In the genomic region with DNA sequence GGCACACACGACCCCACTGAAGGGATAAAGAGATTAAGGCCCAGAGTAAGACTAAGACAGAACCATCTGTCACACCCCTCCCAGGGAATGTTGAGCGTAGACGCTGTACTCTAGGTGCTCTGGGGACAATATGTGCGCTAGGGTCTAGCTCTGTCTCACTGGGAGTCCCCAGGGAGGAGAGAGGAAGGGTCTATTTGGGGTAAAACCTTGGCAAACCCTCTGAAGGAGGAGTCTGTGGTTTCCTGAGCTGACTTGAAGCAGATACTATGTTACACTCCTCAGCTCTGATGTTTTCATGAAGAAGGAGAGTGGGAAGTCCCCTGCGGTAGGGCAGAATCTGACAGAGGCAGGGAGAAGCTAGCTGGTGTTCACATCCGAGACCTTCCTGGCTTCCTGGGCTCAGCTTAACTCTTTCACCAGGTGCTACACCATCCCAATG, we compare ENCODE assay signal across 10 mouse cellular contexts. TPM values are rescaled to one million over a fixed set of nuclear protein-coding genes. Genes with fewer than 3 reads are reported as not detected.
DNase-seq lines count a peak whose midpoint lies in the region; ATAC-seq and TF ChIP-seq lines count a peak whose summit lies in the region.
"Had no signal": no experiment of that assay in that cellular context is flagged by ENCODE, and none has a peak within 500 bp of the region (broad histone marks: within the 10 kb centered on the region; RNA-seq: fewer than 3 reads in every experiment).

No protein-coding gene starts in this region.

- TF ChIP-seq POLR2A in myocyte (IDR thresholded peaks at IDR 0.05; ENCODE audit: insufficient read length, low read depth), result no peak

- no peak for DNase-seq in kidney, postnatal 10 days
- DNase-seq in CD4-positive, CD25-positive, alpha-beta regulatory T cell, adult 2 months (ENCODE audit: low read depth, low spot score), result peak; percentile 54
- peak; percentile 45 for DNase-seq in T-cell, adult 2 months (ENCODE audit: low spot score)
- DNase-seq in cerebellum, adult 8-10 months, result no peak
- DNase-seq in right cerebral cortex, postnatal 4 days, result no peak
- DNase-seq: liver, embryonic 13.5 days had no signal

- peak overlapping the region; percentile 63 for H3K27ac ChIP-seq in kidney, embryonic 15.5 days
- H3K27ac ChIP-seq: forebrain, embryonic 12.5 days; liver, embryonic 13.5 days had no signal

- H3K9ac ChIP-seq in kidney, embryonic 15.5 days, result no peak overlapping the region
- H3K9ac ChIP-seq: forebrain, embryonic 12.5 days; liver, embryonic 13.5 days had no signal

- H3K79me2 ChIP-seq in myocyte (ENCODE audit: control insufficient read depth, insufficient read depth), result no peaks in the 10 kb centered on the region

- no peak for ATAC-seq in kidney, embryonic 15.5 days (replicated peaks; ENCODE audit: low FRiP score)

- H3K9me3 ChIP-seq in kidney, embryonic 15.5 days (replicated peaks), result no peaks in the 10 kb centered on the region
- H3K9me3 ChIP-seq: forebrain, embryonic 12.5 days; G1E; liver, embryonic 13.5 days had no signal

- H3ac ChIP-seq in myocyte (ENCODE audit: control insufficient read depth, insufficient read length), result no peak overlapping the region

- H3K36me3 ChIP-seq in kidney, embryonic 15.5 days, result no peaks in the 10 kb centered on the region
- no peaks in the 10 kb centered on the region for H3K36me3 ChIP-seq in myocyte (ENCODE audit: control insufficient read depth, insufficient read depth)
- H3K36me3 ChIP-seq: forebrain, embryonic 12.5 days; G1E; liver, embryonic 13.5 days had no signal

- H3K4me1 ChIP-seq in kidney, embryonic 15.5 days, result peaks cover 73% of the 10 kb centered on the region

- no peak overlapping the region for H3K4me2 ChIP-seq in kidney, embryonic 15.5 days
- peak overlapping the region; percentile 36 for H3K4me2 ChIP-seq in myocyte (ENCODE audit: low read depth)
- H3K4me2 ChIP-seq: forebrain, embryonic 12.5 days; liver, embryonic 13.5 days had no signal

- H3K27me3 ChIP-seq in kidney, embryonic 15.5 days, result peaks cover 25% of the 10 kb centered on the region
- H3K27me3 ChIP-seq in myocyte (ENCODE audit: control insufficient read depth, insufficient read depth, insufficient read length), result no peaks in the 10 kb centered on the region

- 61% methylated on average over 6 of the region's 6 CpGs for WGBS in kidney, embryonic 15.5 days

- no peak overlapping the region for H3K4me3 ChIP-seq in kidney, embryonic 15.5 days (replicated peaks)
- H3K4me3 ChIP-seq in myocyte, result no peak overlapping the region
- H3K4me3 ChIP-seq: forebrain, embryonic 12.5 days; liver, embryonic 13.5 days had no signal

TF ChIP-seq in myocyte, 11 proteins besides CTCF, POLR2A, EP300 and RAD21:
- no peak for TF ChIP-seq TCF12 (IDR thresholded peaks at IDR 0.05; ENCODE audit: insufficient read depth, poor library complexity, severe bottlenecking)
- no peak for TF ChIP-seq POLR2AphosphoS2 (IDR thresholded peaks at IDR 0.05; ENCODE audit: insufficient read length, low read depth)
- no peak for TF ChIP-seq REST (IDR thresholded peaks at IDR 0.05; ENCODE audit: insufficient read depth, insufficient read length)
- no peak for TF ChIP-seq E2F4 (IDR thresholded peaks at IDR 0.05; ENCODE audit: insufficient read depth)
- no peak for TF ChIP-seq USF1 (IDR thresholded peaks at IDR 0.05; ENCODE audit: low read depth)
- TF ChIP-seq CEBPB (IDR thresholded peaks at IDR 0.05; ENCODE audit: insufficient read depth, poor library complexity, severe bottlenecking), result no peak
- no peak for TF ChIP-seq SRF (IDR thresholded peaks at IDR 0.05; ENCODE audit: control insufficient read depth, insufficient read length, low read depth)
- no peak for TF ChIP-seq TCF3 (IDR thresholded peaks at IDR 0.05; ENCODE audit: insufficient read length, low read depth)
- TF ChIP-seq MYOD1 (IDR thresholded peaks at IDR 0.05; ENCODE audit: control insufficient read depth in 1 of 3, insufficient read length in 2 of 3, low read depth in 2 of 3), result no peak

RNA-seq across cellular contexts. Expression of a gene that starts 8.3 kb away (rescaled TPM):
- polyA plus RNA-seq in kidney, embryonic 15.5 days (2015; fragmentation: Nextera tagmentation; extraction: Ambion mirVana), result 13.6 and 15.4 TPM in 2 replicates
- polyA plus RNA-seq in myocyte (2012; fragmentation: generic; extraction: Trizol), result 0.16 TPM
- polyA plus RNA-seq: G1E had no signal

Comparison
In these comparisons a context has a peak if more than half of its experiments do, and no peak if none do; other contexts are left out.
1. DNase-seq: peak in CD4-positive, CD25-positive, alpha-beta regulatory T cell, adult 2 months (single experiment) and T-cell, adult 2 months (single experiment); none in kidney, postnatal 10 days (single experiment), cerebellum, adult 8-10 months (single experiment) and right cerebral cortex, postnatal 4 days (single experiment).
2. RNA of a gene that starts 8.3 kb away (polyA plus RNA-seq): 13.6 to 15.4 TPM in kidney, embryonic 15.5 days; 0.16 TPM in myocyte (single experiment); every median in the first group is over 10 times any median in the second.